Mouse (Mus musculus) splenic B cell, adult 2 months (primary cell): Measurements from ENCODE around the gene 3110082I17Rik.

Experiments
- DNase-seq: peaks from one replicate; pipeline ENCODE4 v3.0.0-alpha.2; 2011; ENCODE audit warnings: low read depth, low spot score
- H3K27me3 ChIP-seq: 2 replicates; pipeline ENCODE4 v1.6.1; 2012; ENCODE audit warnings: mild to moderate bottlenecking, low read length, moderate library complexity, mixed read lengths; ENCODE audit not compliant: control insufficient read depth, poor library complexity, insufficient read depth, severe bottlenecking
- H3K36me3 ChIP-seq: 2 replicates; pipeline ENCODE4 v1.6.1; 2012; ENCODE audit warnings: mild to moderate bottlenecking, low read length, moderate library complexity, mixed read lengths; ENCODE audit not compliant: control insufficient read depth, poor library complexity, insufficient read depth, severe bottlenecking

Gene 3110082I17Rik

GRCm38 (mm10) chr5:139440926-139441725 lies 19.2 kb downstream of the 3110082I17Rik start:
- Histone ChIP-seq H3K27me3 (no peaks in the 10 kb centered on the region), H3K36me3 (no peaks in the 10 kb centered on the region)
- DNase-seq = no peak

- Histone ChIP-seq H3K27me3 (no peaks in the 10 kb centered on the region), H3K36me3 (no peaks in the 10 kb centered on the region)
- DNase-seq = no peak
Measured at GRCm38 (mm10) chr5:139440451-139440850, 19.9 kb downstream of the 3110082I17Rik start.

GRCm38 (mm10) chr5:139438440-139438839 lies 21.9 kb downstream of the 3110082I17Rik start:
- H3K36me3 ChIP-seq = no peaks in the 10 kb centered on the region
- no peak for DNase-seq
- no peaks in the 10 kb centered on the region for H3K27me3 ChIP-seq

GRCm38 (mm10) chr5:139437769-139438168 lies 22.6 kb downstream of the 3110082I17Rik start:
- DNase-seq = no peak
- Histone ChIP-seq H3K27me3 (no peaks in the 10 kb centered on the region), H3K36me3 (no peaks in the 10 kb centered on the region)

GRCm38 (mm10) chr5:139434940-139435339 lies 25.4 kb downstream of the 3110082I17Rik start:
- no peak for DNase-seq
- no peaks in the 10 kb centered on the region for H3K27me3 ChIP-seq
- H3K36me3 ChIP-seq = no peaks in the 10 kb centered on the region

- DNase-seq = no peak
- Histone ChIP-seq H3K27me3 (no peaks in the 10 kb centered on the region), H3K36me3 (no peaks in the 10 kb centered on the region)
Measured at GRCm38 (mm10) chr5:139433842-139434568, 26.3 kb downstream of the 3110082I17Rik start.

DNA sequence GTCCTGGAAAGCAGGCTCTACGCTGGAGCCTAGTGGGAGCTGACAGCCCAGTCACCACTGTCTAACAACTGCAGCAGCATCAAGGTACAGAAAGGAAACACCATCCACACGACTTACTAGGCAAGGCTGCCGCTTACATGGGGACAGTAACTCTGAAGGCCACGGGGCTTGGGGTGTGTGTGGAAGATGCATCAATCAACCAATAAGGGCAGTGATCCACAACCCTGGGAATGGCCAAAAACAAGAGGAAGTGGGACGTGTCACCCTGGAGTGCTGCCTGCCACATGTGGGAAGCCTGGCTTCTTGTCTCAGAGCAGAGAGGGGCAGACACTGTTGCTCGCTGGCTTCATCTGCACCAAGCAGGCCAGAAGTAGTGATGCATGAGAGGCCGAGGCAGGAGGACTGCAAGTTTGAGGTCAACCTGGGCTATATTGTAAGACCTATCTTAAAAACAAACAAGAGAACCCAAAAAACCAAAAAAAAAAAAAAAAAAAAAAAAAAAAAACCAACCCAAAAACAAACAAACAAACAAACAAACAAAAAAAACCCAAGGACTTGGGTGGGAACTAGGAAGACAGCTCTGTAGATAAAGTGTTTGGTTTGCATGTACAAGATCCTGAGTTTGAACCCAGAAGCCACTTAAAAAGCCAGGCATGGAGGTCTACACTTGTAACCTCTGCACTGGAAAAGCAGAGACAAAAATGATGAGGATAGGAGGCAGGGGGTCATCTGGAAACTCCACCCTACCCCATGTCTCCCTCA lies 27.4 kb downstream of the 3110082I17Rik start:
- no peak for DNase-seq
- H3K27me3 ChIP-seq = no peaks in the 10 kb centered on the region

DNA sequence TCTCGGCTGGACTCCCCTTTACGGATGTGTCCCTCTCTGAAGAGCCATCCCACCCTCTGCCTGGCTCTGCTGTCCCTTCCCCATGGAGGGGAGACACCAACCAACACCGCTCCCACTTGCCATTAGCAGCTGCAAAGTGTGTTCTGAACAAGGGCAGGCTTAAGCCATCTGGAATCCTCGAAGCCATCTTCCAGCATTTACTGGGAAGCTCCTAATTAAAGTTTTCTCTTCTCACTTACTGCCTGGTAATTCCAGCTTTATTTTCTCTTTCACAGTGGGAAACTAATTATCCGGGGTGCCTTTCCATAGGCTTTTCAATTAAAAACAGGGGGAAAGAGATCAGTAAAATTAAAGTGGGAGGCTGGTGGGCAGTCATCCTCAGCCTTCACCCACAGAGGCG lies 28.0 kb downstream of the 3110082I17Rik start:
- H3K27me3 ChIP-seq = no peaks in the 10 kb centered on the region
- DNase-seq = no peak
- H3K36me3 ChIP-seq = no peaks in the 10 kb centered on the region

More for the DNA sequence above, 27.4 kb downstream of the 3110082I17Rik start:
- H3K36me3 ChIP-seq = no peaks in the 10 kb centered on the region

GRCm38 (mm10) chr5:139429818-139430341 lies 30.4 kb downstream of the 3110082I17Rik start:
- Histone ChIP-seq H3K36me3 (no peaks in the 10 kb centered on the region), H3K27me3 (no peaks in the 10 kb centered on the region)
- DNase-seq = no peak

- no peaks in the 10 kb centered on the region for H3K36me3 ChIP-seq
- no peaks in the 10 kb centered on the region for H3K27me3 ChIP-seq
- no peak for DNase-seq
Measured at GRCm38 (mm10) chr5:139427989-139428388, 32.3 kb downstream of the 3110082I17Rik start.

DNA sequence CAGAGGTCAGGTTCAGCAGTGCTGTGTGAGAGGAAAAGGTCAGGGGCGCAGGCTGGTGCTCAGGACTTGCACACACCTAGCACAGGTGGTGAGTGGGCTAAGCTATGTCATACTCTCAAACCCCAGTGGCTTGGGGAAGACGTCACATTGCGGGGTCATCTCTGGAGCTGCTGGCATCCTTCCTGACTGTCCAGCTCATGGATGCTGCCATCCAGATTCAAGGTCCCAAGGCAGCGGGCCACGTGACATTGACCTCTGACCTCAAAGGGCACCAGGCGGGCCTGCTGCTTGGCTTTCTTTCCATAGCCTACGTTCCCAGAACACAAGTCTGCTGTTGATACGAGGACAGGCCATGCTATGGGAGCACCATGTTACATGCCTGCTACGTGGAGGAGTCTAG lies 33.3 kb downstream of the 3110082I17Rik start:
- no peak for DNase-seq
- Histone ChIP-seq H3K36me3 (no peaks in the 10 kb centered on the region), H3K27me3 (no peaks in the 10 kb centered on the region)

GRCm38 (mm10) chr5:139425198-139425597 lies 35.1 kb downstream of the 3110082I17Rik start:
- H3K27me3 ChIP-seq = no peaks in the 10 kb centered on the region
- no peak for DNase-seq
- no peaks in the 10 kb centered on the region for H3K36me3 ChIP-seq

DNA sequence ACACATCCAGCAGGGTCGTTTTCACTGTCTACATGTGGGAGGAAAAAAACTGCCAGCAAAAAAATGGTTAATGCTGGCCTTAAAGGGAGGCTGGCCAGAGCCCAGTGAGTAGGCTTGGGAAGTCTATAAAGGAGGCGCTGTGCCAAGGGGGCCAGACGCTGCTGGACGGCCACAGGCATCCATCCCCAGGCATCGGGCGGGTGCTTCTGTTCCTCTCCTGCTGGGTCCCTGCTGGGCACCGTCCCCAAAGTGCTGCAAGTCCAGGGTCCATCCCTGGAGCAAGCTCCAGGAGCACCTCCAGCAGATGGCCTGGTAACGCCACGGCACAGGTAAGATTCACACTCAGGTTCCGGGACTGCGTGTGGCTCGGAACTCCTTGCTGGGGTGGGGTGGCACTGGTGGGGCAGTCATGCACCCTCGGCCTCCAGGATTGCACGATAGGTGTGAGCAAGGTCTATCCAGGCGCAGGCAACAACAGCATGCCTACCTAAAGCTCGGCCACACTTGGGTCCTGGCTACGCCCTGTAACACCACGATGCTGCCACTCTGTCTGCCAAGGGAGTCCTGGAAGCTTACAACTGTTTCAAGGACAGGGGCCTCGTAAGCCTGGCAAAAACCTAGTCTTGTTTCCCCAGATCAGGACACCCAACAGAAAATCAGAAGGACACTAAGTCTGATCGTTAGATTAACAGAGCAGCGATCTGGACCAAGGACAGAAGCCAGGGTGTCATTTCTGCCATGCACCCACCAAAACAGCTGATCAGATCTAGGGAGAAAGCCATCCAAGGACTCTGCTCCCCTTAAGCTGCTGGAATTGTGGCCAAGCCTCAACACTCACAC lies 37.1 kb downstream of the 3110082I17Rik start, which contains the start of gene Gper1:
Gper1 (plus strand) TSS at position 126 of the 840 bp plus-strand sequence.
- Histone ChIP-seq H3K27me3 (no peaks in the 10 kb centered on the region), H3K36me3 (no peaks in the 10 kb centered on the region)
- DNase-seq = no peak

DNA sequence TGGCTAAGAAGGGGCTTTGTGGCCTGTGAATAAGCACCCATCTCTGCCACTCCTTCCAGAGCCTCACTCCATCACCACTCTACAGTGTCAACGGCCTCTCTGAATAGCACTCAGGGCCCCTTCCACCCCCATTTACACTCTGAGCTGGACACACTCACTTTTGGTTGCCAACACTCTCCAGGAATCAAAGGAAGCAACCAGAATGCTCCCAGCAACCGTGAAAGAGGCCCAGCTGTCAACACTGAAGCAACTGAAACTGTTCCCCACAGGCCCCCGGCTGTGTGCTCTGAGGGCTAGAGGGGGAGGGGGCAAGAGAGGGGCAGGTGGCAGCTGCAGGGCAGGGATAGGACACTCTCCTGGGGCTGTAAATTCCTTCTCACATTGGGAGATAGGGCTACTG lies 41.7 kb downstream of the 3110082I17Rik start:
- DNase-seq = no peak
- no peaks in the 10 kb centered on the region for H3K27me3 ChIP-seq
- H3K36me3 ChIP-seq = no peaks in the 10 kb centered on the region
